Mouse (Mus musculus) embryonic facial prominence, embryonic 15.5 days (tissue): ENCODE results near the gene Cnst. TPM values are rescaled to one million over a fixed set of nuclear protein-coding genes. Genes with fewer than 3 reads are reported as not detected.

ENCODE experiments used
- ATAC-seq: fragments of 200-750 bp; cut with Nextera tagmentation; 2 replicates; pipeline ENCODE4 v1.8.0; 2017; ENCODE audit warnings: low read depth, moderate TSS enrichment; ENCODE audit not compliant: insufficient number of reproducible peaks, low FRiP score, low TSS enrichment
- H3K27ac ChIP-seq: fragments of 300-500 bp; sonication (generic); replicated peaks from 2 replicates; pipeline ENCODE4 v1.5.1; 2015; ENCODE audit warnings: mild to moderate bottlenecking, inconsistent platforms
- H3K27me3 ChIP-seq: fragments of 300-500 bp; sonication (generic); 2 replicates; pipeline ENCODE4 v1.6.1; 2015; ENCODE audit warnings: inconsistent platforms
- H3K36me3 ChIP-seq: fragments of 300-500 bp; sonication (generic); 2 replicates; pipeline ENCODE4 v1.6.1; 2015; ENCODE audit warnings: mild to moderate bottlenecking, inconsistent platforms
- H3K4me1 ChIP-seq: fragments of 300-500 bp; sonication (generic); 2 replicates; pipeline ENCODE4 v1.6.1; 2015; ENCODE audit warnings: inconsistent platforms
- H3K4me2 ChIP-seq: fragments of 300-500 bp; sonication (generic); replicated peaks from 2 replicates; pipeline ENCODE4 v1.6.1; 2015; ENCODE audit warnings: mild to moderate bottlenecking, inconsistent platforms
- H3K4me3 ChIP-seq: fragments of 300-500 bp; sonication (generic); replicated peaks from 2 replicates; pipeline ENCODE4 v1.5.1; 2015; ENCODE audit warnings: mild to moderate bottlenecking, inconsistent platforms
- H3K9ac ChIP-seq: fragments of 300-500 bp; sonication (generic); 2 replicates; pipeline ENCODE4 v1.6.1; 2015; ENCODE audit warnings: inconsistent platforms
- H3K9me3 ChIP-seq: fragments of 300-500 bp; sonication (generic); replicated peaks from 2 replicates; pipeline ENCODE4 v1.6.1; 2016; ENCODE audit warnings: inconsistent platforms
- WGBS: fragments of 180-500 bp; shearing (Covaris S2); methylation state at CpG from one replicate; pipeline ENCODE4 v1.1.7; 2015; 5-methylcytosine and 5-hydroxymethylcytosine counted together
- polyA plus RNA-seq: library from polyadenylated mRNA; unstranded; fragments of >200 nt; fragmentation: Nextera tagmentation; extraction: Ambion mirVana; gene quantifications from 2 replicates; pipeline ENCODE4 v1.2.1, GENCODE M21; 2015

Cnst gene
- polyA plus RNA-seq, 1 experiment from 2014 or later: 16.7 TPM

- Histone ChIP-seq H3K9ac (no peak overlapping the region), H3K4me3 (no peak overlapping the region), H3K36me3 (no peaks in the 10 kb centered on the region), H3K4me2 (no peak overlapping the region), H3K27ac (no peak overlapping the region), H3K27me3 (no peaks in the 10 kb centered on the region), H3K4me1 (0 out of 2 replicates have a peak, but pooled peaks cover 11% of the 10 kb centered on the region), H3K9me3 (no peaks in the 10 kb centered on the region)
- ATAC-seq: no peak
- WGBS: 71% methylated on average over 3 of the region's 3 CpGs
These were observed 10.8 kb downstream of the Cnst start for GRCm38 (mm10) chr1:179556921-179557320.

- no peaks in the 10 kb centered on the region for H3K36me3 ChIP-seq
- ATAC-seq: no peak
- H3K27ac ChIP-seq: peak overlapping the region; percentile 48
- no peaks in the 10 kb centered on the region for H3K9me3 ChIP-seq
- WGBS: 41% methylated on average over 11 of the region's 11 CpGs
- H3K4me1 ChIP-seq: peaks cover 12% of the 10 kb centered on the region; the same call in 1 of the 2 replicates
- no peak overlapping the region for H3K9ac ChIP-seq
- no peaks in the 10 kb centered on the region for H3K27me3 ChIP-seq
- H3K4me2 ChIP-seq: no peak overlapping the region
- H3K4me3 ChIP-seq: no peak overlapping the region
These were observed 13.4 kb downstream of the Cnst start for GRCm38 (mm10) chr1:179559446-179560194.

DNA sequence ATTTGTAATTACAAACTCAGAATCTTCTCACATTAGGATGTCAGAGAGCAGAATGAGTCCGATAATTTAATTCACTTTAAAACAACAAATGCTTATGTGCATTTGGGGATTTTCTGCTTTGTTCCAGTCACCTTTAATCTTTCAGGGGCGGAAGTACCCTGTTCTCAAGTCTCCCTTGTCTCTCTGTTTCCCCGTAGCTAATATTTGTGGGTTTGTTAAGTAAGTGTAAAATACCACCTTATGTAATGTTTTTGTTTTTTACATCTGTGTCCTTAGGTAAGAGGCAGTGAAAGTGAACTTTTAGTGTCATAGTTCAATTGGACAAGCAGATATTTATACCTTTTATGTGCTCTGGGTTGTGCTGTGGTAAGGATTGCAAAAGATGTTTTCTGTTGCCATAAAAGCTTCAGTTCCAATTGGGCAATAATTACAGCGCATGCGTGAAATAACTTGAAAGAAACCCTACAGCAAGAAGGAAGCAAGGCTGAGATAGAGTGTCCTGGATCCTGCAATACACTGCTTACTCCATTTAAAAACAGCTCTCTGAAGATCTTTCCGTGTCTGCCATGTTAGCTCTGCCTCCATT is 14.8 kb downstream of the Cnst start:
- ATAC-seq: no peak
- Histone ChIP-seq H3K27me3 (no peaks in the 10 kb centered on the region), H3K9me3 (no peaks in the 10 kb centered on the region), H3K4me2 (no peak overlapping the region), H3K36me3 (no peaks in the 10 kb centered on the region), H3K9ac (no peak overlapping the region), H3K27ac (no peak overlapping the region), H3K4me1 (peaks cover 12% of the 10 kb centered on the region; the same call in 1 of the 2 replicates), H3K4me3 (no peak overlapping the region)
- WGBS: 69% methylated on average over 6 of the region's 6 CpGs

DNA sequence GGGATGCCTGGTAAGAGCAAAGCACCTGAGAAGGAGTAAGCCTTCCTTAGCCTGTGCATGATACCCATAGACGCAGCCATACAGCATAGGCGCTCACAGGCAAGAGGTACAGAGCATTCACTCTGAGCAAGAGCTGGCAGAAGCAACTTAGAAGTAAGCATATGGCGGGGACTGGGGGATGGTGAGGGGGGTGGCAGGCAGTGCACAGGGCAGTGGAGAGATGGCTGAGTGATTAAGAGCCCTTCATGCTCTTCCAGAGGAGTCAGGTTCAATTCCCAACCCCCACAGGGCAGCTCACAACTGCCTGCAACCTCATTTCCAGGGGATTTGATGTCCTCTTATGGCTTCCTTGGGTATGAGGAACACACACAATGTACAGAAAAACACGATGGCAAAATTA is 17.0 kb downstream of the Cnst start:
- Histone ChIP-seq H3K9ac (no peak overlapping the region), H3K4me2 (no peak overlapping the region), H3K4me1 (peaks cover 21% of the 10 kb centered on the region), H3K27ac (no peak overlapping the region), H3K9me3 (no peaks in the 10 kb centered on the region), H3K27me3 (no peaks in the 10 kb centered on the region), H3K36me3 (no peaks in the 10 kb centered on the region), H3K4me3 (no peak overlapping the region)
- WGBS: 78% methylated on average over 4 of the region's 4 CpGs
- ATAC-seq: no peak

- no peaks in the 10 kb centered on the region for H3K36me3 ChIP-seq
- ATAC-seq: no peak
- no peak overlapping the region for H3K4me2 ChIP-seq
- 64% methylated on average over 5 of the region's 5 CpGs for WGBS
- H3K27me3 ChIP-seq: no peaks in the 10 kb centered on the region
- H3K4me3 ChIP-seq: no peak overlapping the region
- peaks cover 23% of the 10 kb centered on the region for H3K4me1 ChIP-seq
- H3K9me3 ChIP-seq: no peaks in the 10 kb centered on the region
- no peak overlapping the region for H3K27ac ChIP-seq
- no peak overlapping the region for H3K9ac ChIP-seq
These were observed 17.8 kb downstream of the Cnst start for GRCm38 (mm10) chr1:179563926-179564325.

DNA sequence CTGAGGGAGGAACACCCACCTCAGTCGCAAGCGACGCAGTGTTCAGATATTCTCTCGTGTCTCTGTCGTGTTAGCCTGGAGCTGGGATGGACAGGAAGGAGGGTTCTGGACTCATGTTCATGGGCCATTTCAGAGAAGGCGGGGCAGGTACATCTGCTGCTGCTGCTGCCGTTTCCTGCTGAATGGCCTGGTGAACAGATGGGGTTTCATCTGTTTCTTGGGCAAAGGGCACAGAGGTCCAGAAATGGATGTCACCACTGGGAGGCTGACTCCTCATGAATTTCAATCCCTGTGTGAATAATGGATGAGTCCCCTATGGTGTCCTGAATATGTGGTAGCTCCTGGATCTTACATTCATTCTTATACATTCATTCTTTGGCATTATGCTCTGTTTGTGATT is 21.4 kb downstream of the Cnst start:
- 59% methylated on average over 7 of the region's 7 CpGs for WGBS
- no peak for ATAC-seq
- H3K27ac ChIP-seq: no peak overlapping the region
- no peaks in the 10 kb centered on the region for H3K27me3 ChIP-seq
- H3K4me2 ChIP-seq: no peak overlapping the region
- no peak overlapping the region for H3K9ac ChIP-seq
- H3K9me3 ChIP-seq: no peaks in the 10 kb centered on the region
- H3K4me3 ChIP-seq: no peak overlapping the region
- H3K4me1 ChIP-seq: peaks cover 25% of the 10 kb centered on the region
- no peaks in the 10 kb centered on the region for H3K36me3 ChIP-seq

DNA sequence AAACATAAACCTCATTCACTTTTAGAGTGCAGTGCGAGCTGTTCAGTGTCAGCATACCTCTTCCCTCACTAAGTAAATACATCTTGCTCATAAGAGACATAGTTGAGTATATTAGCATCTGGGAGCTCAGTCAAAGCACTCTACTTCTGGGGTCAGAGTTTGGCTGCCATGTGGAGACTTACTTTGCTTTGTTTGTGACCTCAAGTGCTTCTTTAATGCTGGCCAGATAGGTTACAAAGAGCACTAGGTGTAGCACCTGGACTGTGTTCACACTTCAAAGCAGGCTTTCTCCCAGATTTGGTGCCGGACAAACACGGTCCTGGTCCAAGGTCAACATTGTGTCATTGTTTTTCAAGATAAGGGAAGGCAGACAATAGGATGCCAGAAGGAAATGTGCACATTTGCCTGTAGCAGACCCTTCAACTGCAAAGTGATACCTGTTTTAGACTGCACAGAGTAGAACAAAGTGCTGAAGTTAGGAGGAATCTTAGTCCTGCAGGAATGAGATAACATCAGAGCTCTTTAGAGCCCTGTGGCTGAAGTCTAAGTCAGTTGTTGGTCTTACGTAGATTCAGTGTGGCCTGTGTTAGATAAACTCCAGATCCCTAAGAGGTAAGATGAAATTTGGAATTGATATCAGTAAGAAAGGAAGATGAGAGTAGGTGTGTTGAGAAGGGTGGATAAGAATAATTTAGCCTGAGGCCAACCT is 22.7 kb downstream of the Cnst start:
- Histone ChIP-seq H3K4me1 (peaks cover 24% of the 10 kb centered on the region), H3K27ac (no peak overlapping the region), H3K9ac (no peak overlapping the region), H3K27me3 (no peaks in the 10 kb centered on the region), H3K4me2 (no peak overlapping the region), H3K36me3 (no peaks in the 10 kb centered on the region), H3K4me3 (no peak overlapping the region), H3K9me3 (no peaks in the 10 kb centered on the region)
- ATAC-seq: no peak
- 72% methylated on average over 4 of the region's 4 CpGs for WGBS

- no peaks in the 10 kb centered on the region for H3K36me3 ChIP-seq
- WGBS: 80% methylated on average over 1 of the region's 1 CpGs
- no peaks in the 10 kb centered on the region for H3K9me3 ChIP-seq
- H3K27ac ChIP-seq: no peak overlapping the region
- H3K27me3 ChIP-seq: no peaks in the 10 kb centered on the region
- H3K4me2 ChIP-seq: no peak overlapping the region
- no peak overlapping the region for H3K9ac ChIP-seq
- H3K4me3 ChIP-seq: no peak overlapping the region
- ATAC-seq: no peak
- peaks cover 24% of the 10 kb centered on the region for H3K4me1 ChIP-seq
These were observed 24.3 kb downstream of the Cnst start for GRCm38 (mm10) chr1:179570482-179570881.

DNA sequence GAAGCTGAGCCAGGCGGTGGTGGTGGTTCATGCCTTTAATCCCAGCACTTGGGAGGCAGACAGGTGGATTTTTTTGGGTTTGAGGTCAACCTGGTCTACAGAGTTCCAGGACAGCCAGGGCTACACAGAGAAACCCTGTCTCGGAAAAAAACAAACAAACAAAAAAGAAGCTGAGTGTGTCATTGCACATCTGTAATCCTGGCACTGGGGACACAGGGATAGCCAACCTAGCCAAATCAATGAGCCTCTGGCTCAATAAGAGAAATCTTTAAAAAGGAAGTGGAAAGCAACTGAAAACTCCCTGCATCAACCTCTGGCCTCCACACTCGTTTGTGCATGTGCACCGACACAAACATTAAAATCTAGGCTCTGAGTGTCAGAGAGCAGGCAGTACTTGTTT is 25.5 kb downstream of the Cnst start:
- Histone ChIP-seq H3K27ac (no peak overlapping the region), H3K9ac (no peak overlapping the region), H3K4me2 (no peak overlapping the region), H3K4me1 (peaks cover 24% of the 10 kb centered on the region), H3K9me3 (no peaks in the 10 kb centered on the region), H3K36me3 (no peaks in the 10 kb centered on the region), H3K27me3 (no peaks in the 10 kb centered on the region), H3K4me3 (no peak overlapping the region)
- ATAC-seq: no peak
- 73% methylated on average over 4 of the region's 4 CpGs for WGBS

GRCm38 (mm10) chr1:179573650-179574206 is 27.6 kb downstream of the Cnst start:
- Histone ChIP-seq H3K4me3 (no peak overlapping the region), H3K9me3 (no peaks in the 10 kb centered on the region), H3K4me1 (peaks cover 12% of the 10 kb centered on the region; the same call in 1 of the 2 replicates), H3K27ac (peak overlapping the region; percentile 58; the same call in 1 of the 2 replicates), H3K4me2 (no peak overlapping the region), H3K36me3 (no peaks in the 10 kb centered on the region), H3K27me3 (no peaks in the 10 kb centered on the region), H3K9ac (no peak overlapping the region)
- 52% methylated on average over 6 of the region's 6 CpGs for WGBS
- no peak for ATAC-seq

DNA sequence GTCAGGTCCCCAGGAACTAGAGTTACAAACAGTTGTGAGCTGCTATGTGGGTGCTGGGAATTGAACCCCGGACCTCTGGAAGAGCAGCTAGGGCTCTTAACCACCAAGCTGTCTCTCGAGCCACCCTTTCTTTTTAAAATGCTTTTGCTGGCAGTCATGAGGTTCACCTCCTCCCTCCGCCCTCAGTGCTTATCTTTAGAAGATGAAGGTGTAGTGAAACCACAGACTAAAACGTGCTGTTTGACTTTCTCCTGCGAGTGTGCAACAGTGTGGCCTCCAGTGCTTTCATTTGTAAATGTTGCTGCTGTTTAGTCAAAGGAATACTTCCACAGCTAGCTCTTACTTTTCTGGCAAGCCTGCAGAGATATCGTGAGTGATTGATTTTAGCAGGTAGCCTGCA is 32.5 kb downstream of the Cnst start:
- Histone ChIP-seq H3K9ac (no peak overlapping the region), H3K36me3 (peaks cover 9% of the 10 kb centered on the region; the same call in 1 of the 2 replicates), H3K4me3 (no peak overlapping the region), H3K27ac (no peak overlapping the region), H3K4me1 (0 out of 2 replicates have a peak, but pooled peaks cover 4% of the 10 kb centered on the region), H3K4me2 (no peak overlapping the region), H3K27me3 (no peaks in the 10 kb centered on the region), H3K9me3 (no peaks in the 10 kb centered on the region)
- 73% methylated on average over 6 of the region's 6 CpGs for WGBS
- no peak for ATAC-seq
